Mouse (Mus musculus) lung, embryonic 16.5 days (tissue): ENCODE measurements around the gene Lmnb2. TPM values are rescaled to one million over a fixed set of nuclear protein-coding genes. Genes with fewer than 3 reads are reported as not detected.

Experiments used
- ATAC-seq: fragments of 200-750 bp; cut with Nextera tagmentation; 2 replicates; pipeline ENCODE4 v1.8.0; 2017; ENCODE audit warnings: low read depth, mild to moderate bottlenecking, moderate library complexity
- H3K27ac ChIP-seq: fragments of 300-500 bp; sonication (generic); 2 replicates; pipeline ENCODE4 v1.5.1; 2014; ENCODE audit warnings: mild to moderate bottlenecking, control low read depth, low read length
- H3K27me3 ChIP-seq: fragments of 300-500 bp; sonication (generic); 2 replicates; pipeline ENCODE4 v1.6.1; 2014; ENCODE audit warnings: low read depth, low read length, mixed read lengths; ENCODE audit not compliant: control insufficient read depth, insufficient read depth
- H3K36me3 ChIP-seq: fragments of 300-500 bp; sonication (generic); 2 replicates; pipeline ENCODE4 v1.6.1; 2014; ENCODE audit warnings: low read length; ENCODE audit not compliant: control insufficient read depth, insufficient read depth
- H3K4me1 ChIP-seq: fragments of 300-500 bp; sonication (generic); replicated peaks from 2 replicates; pipeline ENCODE4 v1.6.1; 2014; ENCODE audit warnings: low read length, mixed read lengths; ENCODE audit not compliant: control insufficient read depth, insufficient read depth
- H3K4me2 ChIP-seq: fragments of 300-500 bp; sonication (generic); 2 replicates; pipeline ENCODE4 v1.6.1; 2014; ENCODE audit warnings: low read depth, low read length, control low read depth
- H3K4me3 ChIP-seq: fragments of 300-500 bp; sonication (generic); 2 replicates; pipeline ENCODE4 v1.5.1; 2014; ENCODE audit warnings: mild to moderate bottlenecking, low read length, control low read depth
- H3K9ac ChIP-seq: fragments of 300-500 bp; sonication (generic); 2 replicates; pipeline ENCODE4 v1.6.1; 2014; ENCODE audit warnings: low read length, control low read depth
- H3K9me3 ChIP-seq: fragments of 300-500 bp; sonication (generic); 2 replicates; pipeline ENCODE4 v1.6.1; 2016; ENCODE audit warnings: low read length; ENCODE audit not compliant: control insufficient read depth
- WGBS: fragments of 180-500 bp; shearing (Covaris S2); extraction: QIAGEN DNeasy Blood & Tissue Kit; methylation state at CpG from one replicate; pipeline ENCODE4 v1.1.7; 2014; 5-methylcytosine and 5-hydroxymethylcytosine counted together
- polyA plus RNA-seq: library from polyadenylated mRNA; unstranded; fragments of >200 nt; fragmentation: Nextera tagmentation; extraction: Ambion mirVana; gene quantifications from 2 replicates; pipeline ENCODE4 v1.2.1, GENCODE M21; 2015

The Lmnb2 gene
- polyA plus RNA-seq, 1 experiment from 2014 or later = 52.6 TPM

DNA sequence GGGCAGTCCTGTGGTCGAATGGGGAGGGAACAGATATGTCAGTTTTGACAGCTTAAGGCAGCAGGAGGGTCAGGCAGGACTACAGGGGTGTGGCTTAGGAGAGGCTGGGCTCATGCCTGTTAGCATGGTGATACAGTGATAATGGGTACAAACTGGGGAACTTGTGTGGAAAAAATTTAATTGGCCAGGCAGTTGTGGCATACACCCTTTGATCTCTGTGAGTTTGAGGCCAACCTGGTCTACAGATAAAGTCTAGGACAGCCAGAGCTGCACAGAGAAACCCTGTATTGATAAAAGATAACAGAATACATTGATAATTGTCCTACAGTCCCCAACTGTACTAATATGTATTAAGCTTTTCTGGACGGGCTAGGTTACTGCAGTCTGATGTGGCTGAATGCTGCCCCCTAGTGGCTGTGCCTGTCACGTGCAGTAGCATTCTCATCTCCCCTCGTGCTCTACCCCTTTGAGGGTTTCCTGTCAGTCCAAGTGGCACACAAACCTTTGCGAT, 37.9 kb downstream of the Lmnb2 start:
- ATAC-seq = peak; percentile 50

DNA sequence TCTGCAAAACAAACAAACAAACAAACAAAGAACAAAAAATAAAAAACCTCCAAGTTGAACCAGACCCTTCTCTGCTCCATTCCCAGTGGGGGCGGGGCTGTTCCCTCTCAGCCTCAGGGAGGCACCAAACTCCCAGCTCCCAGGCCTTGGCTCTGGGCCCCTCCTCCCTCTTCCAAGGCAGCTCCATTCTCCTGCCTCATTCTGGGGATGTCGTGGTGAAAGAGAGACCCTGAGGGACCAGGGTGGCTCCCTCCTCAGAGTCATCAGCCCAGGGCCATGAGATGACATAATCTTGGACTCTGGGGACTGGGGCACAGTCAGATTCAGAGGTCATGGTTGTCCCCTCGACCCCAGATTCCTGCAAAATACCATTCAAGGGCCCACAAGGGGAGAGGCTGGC, 41.5 kb downstream of the Lmnb2 start:
- H3K27me3 ChIP-seq = no peaks in the 10 kb centered on the region
- H3K36me3 ChIP-seq = no peaks in the 10 kb centered on the region
- no peaks in the 10 kb centered on the region for H3K9me3 ChIP-seq
- 14% methylated on average over 3 of the region's 3 CpGs for WGBS
- H3K4me1 ChIP-seq = no peaks in the 10 kb centered on the region
- no peak overlapping the region for H3K27ac ChIP-seq
- H3K4me2 ChIP-seq = no peak overlapping the region
- no peak overlapping the region for H3K4me3 ChIP-seq
- ATAC-seq = 0 out of 2 replicates have a peak, but pooled peaks have one; percentile 1
- H3K9ac ChIP-seq = no peak overlapping the region

More for the DNA sequence above, 37.9 kb downstream of the Lmnb2 start:
- WGBS = 7% methylated on average over 5 of the region's 5 CpGs
- H3K4me1 ChIP-seq = no peaks in the 10 kb centered on the region
- no peak overlapping the region for H3K4me2 ChIP-seq
- no peak overlapping the region for H3K9ac ChIP-seq
- H3K4me3 ChIP-seq = no peak overlapping the region
- no peaks in the 10 kb centered on the region for H3K36me3 ChIP-seq
- H3K27ac ChIP-seq = no peak overlapping the region
- H3K9me3 ChIP-seq = no peaks in the 10 kb centered on the region
- H3K27me3 ChIP-seq = no peaks in the 10 kb centered on the region

DNA sequence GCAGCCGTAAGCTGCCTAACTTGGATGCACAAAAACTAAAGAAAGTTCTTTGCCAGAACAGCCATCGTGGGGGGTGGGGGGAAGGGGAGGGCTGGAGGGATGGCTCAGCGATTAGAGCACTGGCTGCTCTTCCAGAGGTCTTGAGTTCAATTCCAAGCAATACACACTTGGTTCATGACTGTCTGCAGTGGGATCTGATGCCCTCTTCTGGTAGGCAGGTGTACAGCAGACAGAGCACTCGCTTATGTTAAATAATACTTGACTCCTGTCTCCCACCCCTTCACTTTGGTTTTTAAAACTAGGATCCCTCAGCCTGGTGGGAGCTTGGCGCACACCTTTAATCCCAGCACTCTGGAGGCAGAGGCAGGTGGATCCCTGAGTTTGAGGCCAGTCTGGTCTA, 42.0 kb downstream of the Lmnb2 start:
- no peak for ATAC-seq
- WGBS = 29% methylated on average over 5 of the region's 5 CpGs
- H3K27ac ChIP-seq = no peak overlapping the region
- H3K27me3 ChIP-seq = no peaks in the 10 kb centered on the region
- H3K4me3 ChIP-seq = no peak overlapping the region
- no peaks in the 10 kb centered on the region for H3K4me1 ChIP-seq
- no peak overlapping the region for H3K4me2 ChIP-seq
- no peaks in the 10 kb centered on the region for H3K9me3 ChIP-seq
- H3K9ac ChIP-seq = no peak overlapping the region
- H3K36me3 ChIP-seq = no peaks in the 10 kb centered on the region

DNA sequence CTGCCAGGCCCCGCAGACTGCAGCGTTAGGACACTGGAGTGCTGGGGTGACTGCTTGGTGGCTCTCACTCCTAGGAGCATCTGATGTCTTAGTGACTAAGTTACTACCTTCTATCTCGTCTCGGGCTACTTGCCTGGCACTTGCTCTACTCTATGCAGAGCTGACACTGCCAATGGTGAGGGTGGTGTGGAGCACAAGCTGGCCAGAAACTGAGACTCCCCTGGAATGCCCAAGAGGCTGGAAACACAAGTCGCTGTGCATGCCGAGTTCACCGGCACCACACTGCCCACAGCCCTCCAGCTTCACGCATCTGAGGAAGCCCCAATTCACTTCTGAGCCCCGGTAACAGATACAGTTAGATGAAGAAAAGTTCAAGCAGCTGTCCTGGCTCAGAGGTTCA, 44.0 kb downstream of the Lmnb2 start:
- H3K9me3 ChIP-seq = no peaks in the 10 kb centered on the region
- no peak overlapping the region for H3K27ac ChIP-seq
- ATAC-seq = no peak
- no peaks in the 10 kb centered on the region for H3K27me3 ChIP-seq
- H3K36me3 ChIP-seq = no peaks in the 10 kb centered on the region
- WGBS = 68% methylated on average over 9 of the region's 9 CpGs
- H3K9ac ChIP-seq = no peak overlapping the region; the same call in 1 of the 2 replicates
- H3K4me3 ChIP-seq = no peak overlapping the region
- no peaks in the 10 kb centered on the region for H3K4me1 ChIP-seq
- no peak overlapping the region for H3K4me2 ChIP-seq

DNA sequence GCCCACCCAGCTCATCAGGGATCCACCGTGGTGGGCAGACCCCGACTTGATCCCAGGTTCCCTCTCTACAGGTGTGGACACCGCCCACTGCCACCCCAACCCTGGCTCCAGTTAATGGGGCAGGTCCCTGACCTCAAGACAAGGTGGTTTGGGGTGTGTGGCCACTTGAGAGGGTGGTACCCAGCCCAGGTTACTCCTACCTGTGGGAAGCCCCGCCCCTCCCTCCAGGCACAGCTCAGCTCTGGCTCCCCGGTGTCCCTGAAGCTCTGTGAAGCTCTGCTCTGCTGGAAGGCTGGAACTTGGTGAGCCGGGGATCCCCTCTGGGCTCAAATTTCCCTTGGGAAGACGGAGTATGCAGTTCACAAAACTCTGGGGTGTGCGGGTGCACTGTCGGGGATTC, 46.5 kb downstream of the Lmnb2 start, which contains the start of gene Tmprss9:
Gene Tmprss9, plus strand, starts transcription at position 268 of the 400 bp plus-strand sequence.
- peaks cover 3% of the 10 kb centered on the region for H3K36me3 ChIP-seq
- no peak within 1 kb of the TSS for H3K4me2 ChIP-seq
- H3K9me3 ChIP-seq = no peaks in the 10 kb centered on the region
- WGBS = 27% methylated on average over 9 of the region's 9 CpGs
- H3K9ac ChIP-seq = no peak within 1 kb of the TSS
- H3K4me3 ChIP-seq = no peak within 1 kb of the TSS
- no peaks in the 10 kb centered on the region for H3K4me1 ChIP-seq
- H3K27ac ChIP-seq = no peak within 1 kb of the TSS
- no peak for ATAC-seq
- no peaks in the 10 kb centered on the region for H3K27me3 ChIP-seq

DNA sequence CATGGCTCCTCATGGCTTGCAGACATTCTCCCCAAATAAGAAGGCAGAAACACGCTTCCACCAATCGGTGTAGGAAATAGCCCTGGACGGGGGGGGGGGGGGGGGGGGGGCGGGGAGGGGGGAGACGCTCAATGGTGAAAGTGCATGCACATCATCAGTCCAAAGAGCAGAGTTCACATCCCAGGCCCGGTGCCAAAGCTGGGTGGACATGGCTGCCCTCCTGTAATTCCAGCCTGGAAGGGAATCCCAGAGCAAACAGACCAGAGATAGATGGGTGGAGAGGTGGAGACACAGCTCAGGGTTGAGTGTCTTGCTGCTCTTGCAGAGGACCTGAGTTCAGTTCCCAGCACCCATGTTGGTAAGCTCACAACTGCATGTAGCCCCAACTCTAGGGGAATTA, 47.1 kb downstream of the Lmnb2 start:
- Histone ChIP-seq H3K4me3 (no peak overlapping the region), H3K27ac (no peak overlapping the region), H3K9ac (no peak overlapping the region), H3K9me3 (no peaks in the 10 kb centered on the region), H3K4me1 (no peaks in the 10 kb centered on the region), H3K4me2 (no peak overlapping the region), H3K27me3 (no peaks in the 10 kb centered on the region), H3K36me3 (peaks cover 3% of the 10 kb centered on the region)
- WGBS = 57% methylated on average over 1 of the region's 6 CpGs
- ATAC-seq = no peak

DNA sequence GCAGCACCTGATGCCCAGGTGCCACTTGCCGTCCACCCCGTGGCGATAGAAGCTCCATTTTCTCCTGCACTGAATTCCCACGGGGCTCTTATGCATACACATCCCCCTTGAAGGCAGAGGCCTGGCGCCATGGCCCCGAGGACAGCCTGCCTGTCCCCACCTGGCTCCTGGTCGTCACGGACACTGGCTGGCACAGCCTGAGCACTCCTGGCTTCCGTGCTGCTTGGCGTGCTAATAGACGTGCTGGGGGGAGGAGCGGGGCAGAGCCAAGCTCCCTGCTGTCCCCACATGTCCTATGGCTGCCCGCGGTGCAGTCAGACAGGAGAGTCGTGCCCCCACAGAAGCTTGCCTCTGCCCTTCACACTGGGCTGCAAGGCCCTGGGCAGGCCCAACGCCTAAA, 53.6 kb downstream of the Lmnb2 start:
- no peak for ATAC-seq
- Histone ChIP-seq H3K4me3 (no peak overlapping the region), H3K9ac (no peak overlapping the region), H3K9me3 (no peaks in the 10 kb centered on the region), H3K27me3 (no peaks in the 10 kb centered on the region), H3K27ac (no peak overlapping the region), H3K4me1 (no peaks in the 10 kb centered on the region), H3K4me2 (no peak overlapping the region), H3K36me3 (peaks cover 16% of the 10 kb centered on the region)
- 83% methylated on average over 16 of the region's 16 CpGs for whole genome bisulfite sequencing

DNA sequence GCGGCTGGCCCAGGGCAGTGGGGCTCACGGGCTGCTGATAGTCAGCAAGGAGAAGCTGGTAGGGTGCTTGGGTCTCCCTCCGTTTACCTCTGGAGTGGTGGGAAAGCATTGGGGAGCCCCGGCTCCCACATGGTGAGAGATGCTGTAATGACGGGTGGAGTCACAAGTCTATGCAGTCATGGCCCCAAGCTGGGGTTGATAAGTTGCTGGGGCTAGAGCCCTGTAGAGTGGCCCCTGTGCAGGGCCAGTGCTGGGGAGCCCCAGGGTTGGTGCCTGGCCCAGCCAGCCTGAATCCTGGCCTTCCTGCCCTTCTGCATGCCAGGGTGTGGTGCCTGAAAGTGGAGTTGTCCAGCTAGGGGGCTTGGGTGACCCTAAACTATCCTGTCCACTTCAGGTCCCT, 55.7 kb downstream of the Lmnb2 start:
- H3K27me3 ChIP-seq = no peaks in the 10 kb centered on the region
- WGBS = 89% methylated on average over 5 of the region's 5 CpGs
- H3K4me3 ChIP-seq = no peak overlapping the region
- H3K27ac ChIP-seq = no peak overlapping the region
- H3K4me2 ChIP-seq = no peak overlapping the region
- H3K4me1 ChIP-seq = peaks cover 8% of the 10 kb centered on the region; the same call in 1 of the 2 replicates
- ATAC-seq = no peak
- H3K36me3 ChIP-seq = peaks cover 14% of the 10 kb centered on the region
- H3K9ac ChIP-seq = no peak overlapping the region
- H3K9me3 ChIP-seq = no peaks in the 10 kb centered on the region

DNA sequence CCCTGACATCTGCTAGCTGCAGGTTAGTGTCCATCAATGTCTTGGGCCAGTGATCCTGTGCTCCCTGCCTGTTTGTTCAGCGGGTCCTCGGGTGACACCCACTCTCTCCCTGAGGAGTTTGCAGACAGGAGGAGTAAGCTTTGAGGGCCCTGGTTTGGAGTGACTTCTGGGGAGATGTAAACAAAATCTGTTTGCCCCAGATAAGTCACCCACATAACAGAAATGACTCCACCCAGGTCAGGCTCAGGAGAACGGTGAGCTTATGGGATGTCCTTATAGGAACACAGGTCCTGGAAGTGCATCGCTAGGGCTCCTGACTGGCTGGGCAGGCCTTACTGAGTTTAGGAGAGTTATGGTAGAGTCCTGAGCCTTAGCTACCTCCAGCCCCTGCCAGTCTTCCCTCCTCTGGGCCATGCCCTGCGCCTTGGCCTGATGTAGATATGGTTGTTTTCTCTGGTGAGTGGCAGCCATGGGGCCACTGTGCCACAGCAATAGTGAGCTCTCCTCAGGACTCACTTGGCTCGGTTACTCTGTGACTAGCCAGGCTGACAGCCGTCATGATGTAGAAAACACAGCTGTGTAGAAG, 59.6 kb downstream of the Lmnb2 start:
- 52% methylated on average over 7 of the region's 7 CpGs for WGBS
- Histone ChIP-seq H3K27ac (0 out of 2 replicates have a peak overlapping the region, but pooled peaks have one; percentile 25), H3K4me3 (no peak overlapping the region), H3K36me3 (peaks cover 8% of the 10 kb centered on the region; the same call in 1 of the 2 replicates), H3K4me2 (no peak overlapping the region), H3K9me3 (no peaks in the 10 kb centered on the region), H3K9ac (no peak overlapping the region), H3K4me1 (peaks cover 27% of the 10 kb centered on the region), H3K27me3 (no peaks in the 10 kb centered on the region)
- ATAC-seq = no peak
